Comparison of ENCODE assay signal across 20 mouse cellular contexts in the genomic region with DNA sequence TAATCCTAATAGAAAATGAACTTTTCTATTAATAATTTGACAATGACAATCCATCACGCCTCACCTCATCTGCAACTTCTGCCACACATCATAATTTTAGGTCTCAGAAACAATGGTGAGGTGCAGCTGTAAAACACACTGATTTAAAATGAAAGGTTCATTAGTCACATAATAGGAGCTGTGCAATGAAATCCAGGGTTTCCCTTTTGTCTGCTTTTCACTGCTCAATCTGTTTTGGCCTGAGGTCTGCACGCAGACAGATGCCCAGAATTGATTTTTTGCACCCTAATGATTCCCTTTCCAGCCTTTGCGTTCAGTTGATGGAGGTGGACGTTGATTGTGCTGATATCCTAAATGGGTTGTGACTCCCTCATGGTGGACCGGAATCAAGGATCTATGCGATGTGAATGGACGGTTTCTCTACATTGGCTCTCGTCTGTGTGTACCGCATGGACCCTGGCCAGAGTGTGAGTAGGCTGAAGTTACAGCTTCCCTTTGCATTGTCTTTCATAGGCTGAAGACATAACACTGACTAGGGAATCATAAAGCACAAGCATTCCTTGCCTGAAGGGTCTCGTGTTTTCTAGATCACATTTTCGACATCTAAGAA.
DNase-seq lines count a peak whose midpoint lies in the region; ATAC-seq lines count a peak whose summit lies in the region.
"Had no signal": no experiment of that assay in that cellular context is flagged by ENCODE, and none has a peak within 500 bp of the region (broad histone marks: within the 10 kb centered on the region; RNA-seq: fewer than 3 reads in every experiment).

No protein-coding gene starts in this region.

- peak; percentile 33; the same call in 1 of the 2 replicates for ATAC-seq in embryonic facial prominence, embryonic 14.5 days (ENCODE audit: low read depth)
- ATAC-seq in hindbrain, embryonic 14.5 days (ENCODE audit: low FRiP score), result peak; percentile 57; the same call in 1 of the 2 replicates
- peak; percentile 74 for ATAC-seq in neural tube, embryonic 15.5 days (ENCODE audit: low FRiP score)
- ATAC-seq in monocyte, adult 5-6 weeks (replicated peaks; ENCODE audit: insufficient number of reproducible peaks, low FRiP score, low TSS enrichment, poor library complexity, severe bottlenecking), result no peak
- ATAC-seq in forebrain, embryonic 12.5 days (ENCODE audit: low FRiP score), result no peak
- ATAC-seq: inflammation-experienced regulatory T-cells, adult 6 months had no signal

- H3K4me3 ChIP-seq in embryonic facial prominence, embryonic 14.5 days (ENCODE audit: low read depth, low read length), result no peak overlapping the region
- no peak overlapping the region for H3K4me3 ChIP-seq in embryonic facial prominence, embryonic 10.5 days
- no peak overlapping the region for H3K4me3 ChIP-seq in hindbrain, embryonic 14.5 days (replicated peaks; ENCODE audit: low read length)
- no peak overlapping the region for H3K4me3 ChIP-seq in neural tube, embryonic 15.5 days (replicated peaks)
- H3K4me3 ChIP-seq in forebrain, embryonic 12.5 days (replicated peaks), result no peak overlapping the region
- H3K4me3 ChIP-seq: heart, adult 2 months; limb, embryonic 15.5 days; liver, embryonic 15.5 days had no signal

- no peaks in the 10 kb centered on the region for H3K27me3 ChIP-seq in embryonic facial prominence, embryonic 14.5 days (replicated peaks; ENCODE audit: control insufficient read depth, insufficient read depth, low read length)
- H3K27me3 ChIP-seq in embryonic facial prominence, embryonic 10.5 days (replicated peaks; ENCODE audit: low read depth, poor library complexity, severe bottlenecking), result no peaks in the 10 kb centered on the region
- H3K27me3 ChIP-seq in hindbrain, embryonic 14.5 days (ENCODE audit: control insufficient read depth, insufficient read depth, low read length), result no peaks in the 10 kb centered on the region
- H3K27me3 ChIP-seq in neural tube, embryonic 15.5 days (replicated peaks), result no peaks in the 10 kb centered on the region
- H3K27me3 ChIP-seq in forebrain, embryonic 12.5 days, result no peaks in the 10 kb centered on the region
- H3K27me3 ChIP-seq: limb, embryonic 15.5 days; liver, embryonic 15.5 days had no signal

- 85% methylated on average over 11 of the region's 11 CpGs for WGBS in embryonic facial prominence, embryonic 14.5 days
- WGBS in embryonic facial prominence, embryonic 10.5 days, result 87% methylated on average over 11 of the region's 11 CpGs
- WGBS in hindbrain, embryonic 14.5 days, result 54% methylated on average over 11 of the region's 11 CpGs
- 38% methylated on average over 11 of the region's 11 CpGs for WGBS in neural tube, embryonic 15.5 days
- whole genome bisulfite sequencing in forebrain, embryonic 12.5 days, result 79% methylated on average over 11 of the region's 11 CpGs

- H3K9ac ChIP-seq in embryonic facial prominence, embryonic 14.5 days (ENCODE audit: low read depth, low read length), result no peak overlapping the region
- no peak overlapping the region for H3K9ac ChIP-seq in hindbrain, embryonic 14.5 days
- no peak overlapping the region for H3K9ac ChIP-seq in neural tube, embryonic 15.5 days (replicated peaks)
- no peak overlapping the region for H3K9ac ChIP-seq in forebrain, embryonic 12.5 days
- H3K9ac ChIP-seq: limb, embryonic 15.5 days; liver, embryonic 15.5 days had no signal

- H3K4me2 ChIP-seq in embryonic facial prominence, embryonic 14.5 days (ENCODE audit: low read depth, low read length), result no peak overlapping the region
- H3K4me2 ChIP-seq in hindbrain, embryonic 14.5 days (replicated peaks), result no peak overlapping the region
- H3K4me2 ChIP-seq in neural tube, embryonic 15.5 days, result peak overlapping the region; percentile 11; the same call in 1 of the 2 replicates
- H3K4me2 ChIP-seq in forebrain, embryonic 12.5 days, result no peak overlapping the region
- H3K4me2 ChIP-seq: limb, embryonic 15.5 days; liver, embryonic 15.5 days had no signal

- H3K9me3 ChIP-seq in embryonic facial prominence, embryonic 14.5 days (ENCODE audit: control insufficient read depth, low read length), result no peaks in the 10 kb centered on the region
- no peaks in the 10 kb centered on the region for H3K9me3 ChIP-seq in embryonic facial prominence, embryonic 10.5 days
- no peaks in the 10 kb centered on the region for H3K9me3 ChIP-seq in hindbrain, embryonic 14.5 days (ENCODE audit: control insufficient read depth, low read length)
- H3K9me3 ChIP-seq in neural tube, embryonic 15.5 days (replicated peaks), result no peaks in the 10 kb centered on the region
- no peaks in the 10 kb centered on the region for H3K9me3 ChIP-seq in forebrain, embryonic 12.5 days
- H3K9me3 ChIP-seq: limb, embryonic 15.5 days; liver, embryonic 15.5 days had no signal

- no peak overlapping the region for H3K27ac ChIP-seq in embryonic facial prominence, embryonic 14.5 days (replicated peaks; ENCODE audit: low read depth, low read length)
- H3K27ac ChIP-seq in embryonic facial prominence, embryonic 10.5 days (replicated peaks), result no peak overlapping the region
- H3K27ac ChIP-seq in hindbrain, embryonic 14.5 days, result peak overlapping the region; percentile 56
- 0 out of 2 replicates have a peak overlapping the region, but pooled peaks have one; percentile 25 for H3K27ac ChIP-seq in neural tube, embryonic 15.5 days (replicated peaks)
- H3K27ac ChIP-seq in forebrain, embryonic 12.5 days, result no peak overlapping the region
- H3K27ac ChIP-seq: heart, adult 2 months; limb, embryonic 15.5 days; liver, embryonic 15.5 days had no signal

- no peaks in the 10 kb centered on the region for H3K4me1 ChIP-seq in embryonic facial prominence, embryonic 14.5 days (ENCODE audit: control insufficient read depth, insufficient read depth, low read length)
- no peaks in the 10 kb centered on the region for H3K4me1 ChIP-seq in embryonic facial prominence, embryonic 10.5 days
- H3K4me1 ChIP-seq in hindbrain, embryonic 14.5 days (replicated peaks; ENCODE audit: control insufficient read depth, insufficient read depth, low read length), result no peaks in the 10 kb centered on the region
- H3K4me1 ChIP-seq in neural tube, embryonic 15.5 days, result no peaks in the 10 kb centered on the region
- no peaks in the 10 kb centered on the region for H3K4me1 ChIP-seq in forebrain, embryonic 12.5 days
- H3K4me1 ChIP-seq: limb, embryonic 15.5 days; liver, embryonic 15.5 days had no signal

- peak; percentile 3 for DNase-seq in embryonic facial prominence, embryonic 14.5 days (ENCODE audit: low spot score)
- no peak for DNase-seq in embryonic facial prominence, embryonic 10.5 days (ENCODE audit: low spot score)
- DNase-seq in Muller cell, postnatal 12 days (ENCODE audit: inconsistent ontology term), result peak; percentile 6
- DNase-seq in hindbrain, embryonic 14.5 days (ENCODE audit: low spot score), result peak; percentile 34
- DNase-seq: adrenal gland, postnatal 36 days; cerebellum, adult 2 months; cerebellum, postnatal 25 days; gastrocnemius, postnatal 36 days; heart, adult 2 months; kidney, adult 18-20 months; left cerebral cortex, postnatal 4 days; lung, postnatal 4 days; thymus, adult 2 months; thymus, postnatal 4 days had no signal

- no peaks in the 10 kb centered on the region for H3K36me3 ChIP-seq in embryonic facial prominence, embryonic 14.5 days (ENCODE audit: control insufficient read depth, insufficient read depth, low read length)
- no peaks in the 10 kb centered on the region for H3K36me3 ChIP-seq in embryonic facial prominence, embryonic 10.5 days (replicated peaks)
- H3K36me3 ChIP-seq in hindbrain, embryonic 14.5 days (replicated peaks; ENCODE audit: control insufficient read depth, insufficient read depth), result no peaks in the 10 kb centered on the region
- no peaks in the 10 kb centered on the region for H3K36me3 ChIP-seq in neural tube, embryonic 15.5 days
- no peaks in the 10 kb centered on the region for H3K36me3 ChIP-seq in forebrain, embryonic 12.5 days (replicated peaks)
- H3K36me3 ChIP-seq: limb, embryonic 15.5 days; liver, embryonic 15.5 days had no signal

Comparison
In these comparisons a context has a peak if more than half of its experiments do, and no peak if none do; other contexts are left out.
1. ATAC-seq: peak in embryonic facial prominence, embryonic 14.5 days (single experiment), hindbrain, embryonic 14.5 days (single experiment) and neural tube, embryonic 15.5 days (single experiment); none in monocyte, adult 5-6 weeks (single experiment) and forebrain, embryonic 12.5 days (single experiment).
2. H3K27ac ChIP-seq: peak in hindbrain, embryonic 14.5 days (single experiment) and neural tube, embryonic 15.5 days (single experiment); none in embryonic facial prominence, embryonic 14.5 days (single experiment), embryonic facial prominence, embryonic 10.5 days (single experiment) and forebrain, embryonic 12.5 days (single experiment).